ENCODE assay signal across 15 mouse cellular contexts in the genomic region with DNA sequence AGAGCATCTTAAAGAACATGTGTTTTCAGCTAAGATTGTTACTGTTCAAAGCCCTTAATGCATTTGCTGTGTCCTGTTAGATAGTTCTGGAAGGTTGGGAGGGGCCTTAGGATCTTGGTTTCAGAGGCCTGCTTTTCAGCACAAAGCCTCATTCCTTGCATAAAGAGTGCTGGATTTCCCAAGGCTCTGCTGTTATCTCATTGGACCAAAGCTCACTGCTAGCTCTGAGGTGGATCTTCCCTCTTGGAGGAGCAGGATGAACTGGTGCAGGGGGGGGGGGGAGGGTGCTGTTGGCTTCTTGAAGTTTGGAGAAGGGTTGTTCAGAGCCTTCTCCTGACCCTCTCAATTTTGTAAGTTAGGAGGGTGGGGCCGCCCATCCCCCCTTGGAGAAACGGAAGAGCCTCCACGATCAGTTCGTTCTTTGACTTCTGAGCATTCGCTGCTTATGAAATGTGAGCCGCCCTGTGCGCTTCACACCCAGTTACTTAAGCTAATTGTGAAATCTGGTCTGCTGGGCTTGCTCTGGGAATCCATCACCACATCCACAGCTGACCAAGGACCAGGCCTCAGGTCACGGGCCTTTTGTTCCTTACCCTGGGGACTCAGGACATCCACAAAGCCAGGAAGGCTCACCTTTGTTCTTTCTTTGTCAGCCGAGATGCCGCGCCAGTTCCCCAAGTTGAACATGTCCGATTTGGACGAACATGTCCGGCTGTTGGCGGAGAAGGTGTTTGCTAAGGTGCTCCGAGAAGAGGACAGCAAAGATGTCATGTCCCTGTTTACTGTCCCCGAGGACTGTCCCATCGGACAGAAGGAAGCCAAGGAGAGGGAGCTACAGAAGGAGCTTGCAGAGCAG. TPM values are rescaled to one million over a fixed set of nuclear protein-coding genes. Genes with fewer than 3 reads are reported as not detected.
DNase-seq lines count a peak whose midpoint lies in the region; ATAC-seq and TF ChIP-seq lines count a peak whose summit lies in the region.
"Had no signal": no experiment of that assay in that cellular context is flagged by ENCODE, and none has a peak within 500 bp of the region (broad histone marks: within the 10 kb centered on the region; RNA-seq: fewer than 3 reads in every experiment).

No protein-coding gene starts in this region.

- H3K27ac ChIP-seq in midbrain, embryonic 11.5 days (ENCODE audit: low read depth, low read length), result no peak overlapping the region
- no peak overlapping the region for H3K27ac ChIP-seq in midbrain, embryonic 14.5 days (replicated peaks; ENCODE audit: low read depth, low read length)
- peak overlapping the region; percentile 92 for H3K27ac ChIP-seq in liver, embryonic 14.5 days
- H3K27ac ChIP-seq in heart, adult 2 months, result no peak overlapping the region
- H3K27ac ChIP-seq: heart, embryonic 15.5 days; hindbrain, embryonic 15.5 days had no signal

- no peak for TF ChIP-seq POLR2A in heart, adult 2 months (IDR thresholded peaks at IDR 0.05; ENCODE audit: insufficient read depth, low read depth, low read length)

- peak; percentile 24 for DNase-seq in adrenal gland, postnatal 14 days
- no peak for DNase-seq in adrenal gland, adult 8-10 months
- peak; percentile 71 for DNase-seq in midbrain, embryonic 11.5 days (ENCODE audit: low spot score, missing footprints)
- no peak for DNase-seq in midbrain, embryonic 14.5 days
- no peak for DNase-seq in liver, embryonic 14.5 days (ENCODE audit: low read depth in 3 of 3, low spot score in 3 of 3)
- no peak for DNase-seq in heart, adult 8-10 months (ENCODE audit: low spot score)
- DNase-seq in heart, adult 2 months, result no peak
- no peak for DNase-seq in ovary, postnatal 14 days (ENCODE audit: low spot score)
- DNase-seq: cerebellum, adult 8-10 months; embryo, embryonic 11 days; kidney, adult 18-20 months; right cerebral cortex, postnatal 4 days; thymus, adult 18-20 months had no signal

- no peak for ATAC-seq in midbrain, embryonic 11.5 days (ENCODE audit: low FRiP score)
- ATAC-seq in midbrain, embryonic 14.5 days (ENCODE audit: low FRiP score, low TSS enrichment), result no peak
- no peak for ATAC-seq in liver, embryonic 14.5 days (ENCODE audit: insufficient read depth)

- no peaks in the 10 kb centered on the region for H3K4me1 ChIP-seq in midbrain, embryonic 11.5 days (ENCODE audit: control insufficient read depth, insufficient read depth, low read length)
- 0 out of 2 replicates have a peak, but pooled peaks cover 8% of the 10 kb centered on the region for H3K4me1 ChIP-seq in midbrain, embryonic 14.5 days (ENCODE audit: control insufficient read depth, insufficient read depth, low read length)
- peaks cover 83% of the 10 kb centered on the region in 2 experiments for H3K4me1 ChIP-seq in liver, embryonic 14.5 days (replicated peaks; ENCODE audit: control insufficient read depth in 2 of 2, insufficient read depth in 2 of 2, low read length in 1 of 2)
- H3K4me1 ChIP-seq in heart, adult 2 months (ENCODE audit: control insufficient read depth, insufficient read depth, low read length), result peaks cover 31% of the 10 kb centered on the region

- no peak for TF ChIP-seq EP300 in liver, embryonic 14.5 days (IDR thresholded peaks at IDR 0.05; ENCODE audit: low read depth)
- no peak for TF ChIP-seq EP300 in heart, adult 2 months (IDR thresholded peaks at IDR 0.05; ENCODE audit: insufficient read depth, low read depth, low read length)

- no peak for TF ChIP-seq CTCF in liver, embryonic 14.5 days (IDR thresholded peaks at IDR 0.05; ENCODE audit: low read depth)
- no peak for TF ChIP-seq CTCF in heart, adult 2 months (IDR thresholded peaks at IDR 0.05)

- H3K79me2 ChIP-seq in heart, adult 2 months (replicated peaks; ENCODE audit: control insufficient read depth, insufficient read depth, low read length), result no peaks in the 10 kb centered on the region; the same call in 1 of the 2 replicates

- H3K4me3 ChIP-seq in midbrain, embryonic 11.5 days (ENCODE audit: low read depth, low read length), result no peak overlapping the region
- no peak overlapping the region for H3K4me3 ChIP-seq in midbrain, embryonic 14.5 days (replicated peaks; ENCODE audit: low read depth, low read length)
- H3K4me3 ChIP-seq in liver, embryonic 14.5 days (ENCODE audit: insufficient read depth in 1 of 2, low read depth in 2 of 2, low read length in 2 of 2), result no peak overlapping the region
- H3K4me3 ChIP-seq in heart, adult 2 months, result no peak overlapping the region
- H3K4me3 ChIP-seq: heart, embryonic 15.5 days; hindbrain, embryonic 15.5 days had no signal

- 82% methylated on average over 18 of the region's 18 CpGs for WGBS in midbrain, embryonic 11.5 days
- 77% methylated on average over 18 of the region's 18 CpGs for WGBS in midbrain, embryonic 14.5 days
- 76% methylated on average over 18 of the region's 18 CpGs for WGBS in liver, embryonic 14.5 days (ENCODE audit: insufficient replicate concordance)
- WGBS in heart, adult 2 months, result 77% methylated on average over 18 of the region's 18 CpGs

- intact Hi-C loops in heart, adult 2 months (cut with DNase I), result no loop called here

- no peak overlapping the region for H3K9ac ChIP-seq in midbrain, embryonic 11.5 days (ENCODE audit: low read length)
- no peak overlapping the region for H3K9ac ChIP-seq in midbrain, embryonic 14.5 days (replicated peaks; ENCODE audit: low read length)
- peak overlapping the region; percentile 9; the same call in 1 of the 2 replicates for H3K9ac ChIP-seq in liver, embryonic 14.5 days (replicated peaks)
- H3K9ac ChIP-seq in heart, adult 2 months (ENCODE audit: low read depth, low read length), result no peak overlapping the region
- H3K9ac ChIP-seq: heart, embryonic 15.5 days; hindbrain, embryonic 15.5 days had no signal

- H3K4me2 ChIP-seq in midbrain, embryonic 11.5 days, result no peak overlapping the region
- no peak overlapping the region for H3K4me2 ChIP-seq in midbrain, embryonic 14.5 days (ENCODE audit: low read length)
- peak overlapping the region; percentile 93 for H3K4me2 ChIP-seq in liver, embryonic 14.5 days (ENCODE audit: low read depth)
- H3K4me2 ChIP-seq: heart, embryonic 15.5 days; hindbrain, embryonic 15.5 days had no signal

- H3K36me3 ChIP-seq in midbrain, embryonic 11.5 days (ENCODE audit: control insufficient read depth, insufficient read depth, low read length), result no peaks in the 10 kb centered on the region
- H3K36me3 ChIP-seq in midbrain, embryonic 14.5 days (ENCODE audit: control insufficient read depth, insufficient read depth, low read length), result no peaks in the 10 kb centered on the region
- peaks cover 33% of the 10 kb centered on the region for H3K36me3 ChIP-seq in liver, embryonic 14.5 days (replicated peaks; ENCODE audit: control insufficient read depth, insufficient read depth, low read depth)
- peaks cover 8% of the 10 kb centered on the region for H3K36me3 ChIP-seq in heart, adult 2 months (ENCODE audit: control insufficient read depth, insufficient read depth, low read length)
- H3K36me3 ChIP-seq: heart, embryonic 15.5 days; hindbrain, embryonic 15.5 days had no signal

- H3K9me3 ChIP-seq in midbrain, embryonic 11.5 days (ENCODE audit: control insufficient read depth, low read length), result no peaks in the 10 kb centered on the region
- no peaks in the 10 kb centered on the region for H3K9me3 ChIP-seq in midbrain, embryonic 14.5 days (ENCODE audit: control insufficient read depth, low read length)
- H3K9me3 ChIP-seq in liver, embryonic 14.5 days (ENCODE audit: control insufficient read depth, low read length), result no peaks in the 10 kb centered on the region
- H3K9me3 ChIP-seq: heart, embryonic 15.5 days; hindbrain, embryonic 15.5 days had no signal

- H3K27me3 ChIP-seq in midbrain, embryonic 11.5 days (ENCODE audit: control insufficient read depth, insufficient read depth, low read length), result no peaks in the 10 kb centered on the region
- H3K27me3 ChIP-seq in midbrain, embryonic 14.5 days (ENCODE audit: control insufficient read depth, insufficient read depth, low read length), result no peaks in the 10 kb centered on the region
- H3K27me3 ChIP-seq in liver, embryonic 14.5 days (ENCODE audit: control insufficient read depth, insufficient read depth, low read length), result no peaks in the 10 kb centered on the region
- no peaks in the 10 kb centered on the region for H3K27me3 ChIP-seq in heart, adult 2 months (ENCODE audit: control insufficient read depth, insufficient read depth, low read length)
- H3K27me3 ChIP-seq: heart, embryonic 15.5 days; hindbrain, embryonic 15.5 days had no signal

RNA-seq across cellular contexts. Expression of gene Ampd3, which starts 9.4 kb away (rescaled TPM):
- total RNA-seq in adrenal gland, postnatal 14 days (2021), result 22.9 and 32.8 TPM in 2 replicates
- 10 to 100 TPM; 17.8 to 53.3 (median 39.2) TPM for total RNA-seq in adrenal gland, adult 8-10 months (2022)
- polyA plus RNA-seq in midbrain, embryonic 11.5 days (2014; fragmentation: Nextera tagmentation; extraction: Ambion mirVana), result 1.4 and 2.6 TPM in 2 replicates
- 7.8 and 8.2 TPM in 2 replicates for polyA plus RNA-seq in midbrain, embryonic 14.5 days (2014; fragmentation: Nextera tagmentation; extraction: Ambion mirVana)
- polyA plus RNA-seq in liver, embryonic 14.5 days (2012; rRNA removed), result 19.4 and 21.9 TPM in 2 replicates
- 28.6 and 32.9 TPM in 2 replicates for polyA plus RNA-seq in liver, embryonic 14.5 days (2014; fragmentation: Nextera tagmentation; extraction: Ambion mirVana)
- total RNA-seq in heart, adult 8-10 months (2022), result 10 to 100 TPM; 28.4 to 42.8 (median 34.3) TPM
- total RNA-seq in heart, adult 2 months (2021), result 10 to 100 TPM; 38.9 to 43.6 TPM
- polyA plus RNA-seq in heart, adult 2 months (2012; rRNA removed), result 29.9 and 40.4 TPM in 2 replicates

Comparison
In these comparisons a context has a peak if more than half of its experiments do, and no peak if none do; other contexts are left out.
1. DNase-seq: peak in adrenal gland, postnatal 14 days (single experiment) and midbrain, embryonic 11.5 days (single experiment); none in adrenal gland, adult 8-10 months (single experiment), midbrain, embryonic 14.5 days (single experiment), liver, embryonic 14.5 days (0 of 3), heart, adult 8-10 months (single experiment), heart, adult 2 months (0 of 2) and ovary, postnatal 14 days (single experiment).